Mouse (Mus musculus) kidney, adult 9 months (tissue): ENCODE measurements around the gene Pdlim3.
"Not testable (repeated sequence)": the region's sequence is repeated elsewhere in the genome, so short reads cannot be mapped to it uniquely, and the experiment has no call there.

Experiments
- DNase-seq: peaks from one replicate; pipeline ENCODE4 v3.0.0; 2022

Gene Pdlim3

GRCm38 (mm10) chr8:45885202-45885685, at the start of gene Pdlim3:
Gene Pdlim3 (plus strand): TSS chr8:45885461.
- DNase-seq: no peak

- no peak for DNase-seq
Measured at GRCm38 (mm10) chr8:45843306-45843705, 42.0 kb upstream of the Pdlim3 start.

- no peak for DNase-seq
Measured at GRCm38 (mm10) chr8:45844097-45844885, 41.0 kb upstream of the Pdlim3 start.

- peak; percentile 11 for DNase-seq
Measured at GRCm38 (mm10) chr8:45844911-45845481, 40.3 kb upstream of the Pdlim3 start.

- DNase-seq: no peak
Measured at GRCm38 (mm10) chr8:45845906-45846305, 39.4 kb upstream of the Pdlim3 start.

GRCm38 (mm10) chr8:45855118-45855517, 30.1 kb upstream of the Pdlim3 start:
- DNase-seq: no peak

GRCm38 (mm10) chr8:45857734-45858133, 27.5 kb upstream of the Pdlim3 start:
- no peak for DNase-seq

GRCm38 (mm10) chr8:45858391-45858790, 26.9 kb upstream of the Pdlim3 start:
- DNase-seq: peak; percentile 22

GRCm38 (mm10) chr8:45871587-45871986, 13.7 kb upstream of the Pdlim3 start:
- not testable (repeated sequence) for DNase-seq

- no peak for DNase-seq
Measured at GRCm38 (mm10) chr8:45872077-45872476, 13.2 kb upstream of the Pdlim3 start.

- peak; percentile 87 for DNase-seq
Measured at GRCm38 (mm10) chr8:45874945-45875626, 10.2 kb upstream of the Pdlim3 start.

GRCm38 (mm10) chr8:45876397-45876796, 8.9 kb upstream of the Pdlim3 start:
- no peak for DNase-seq

- no peak for DNase-seq
Measured at GRCm38 (mm10) chr8:45877680-45878079, 7.6 kb upstream of the Pdlim3 start.

- DNase-seq: no peak
Measured at GRCm38 (mm10) chr8:45880457-45880856, 4.8 kb upstream of the Pdlim3 start.

- DNase-seq: no peak
Measured at GRCm38 (mm10) chr8:45881726-45882125, 3.5 kb upstream of the Pdlim3 start.

- no peak for DNase-seq
Measured at GRCm38 (mm10) chr8:45883793-45884192, 1.5 kb upstream of the Pdlim3 start.

- DNase-seq: no peak
Measured at GRCm38 (mm10) chr8:45884552-45884951, 709 bp upstream of the Pdlim3 start.

- no peak for DNase-seq
Measured at GRCm38 (mm10) chr8:45885775-45886174, 514 bp downstream of the Pdlim3 start.

- DNase-seq: no peak
Measured at GRCm38 (mm10) chr8:45889737-45890136, 4.5 kb downstream of the Pdlim3 start.

GRCm38 (mm10) chr8:45896590-45896989, 11.3 kb downstream of the Pdlim3 start:
- no peak for DNase-seq

- DNase-seq: no peak
Measured at GRCm38 (mm10) chr8:45899783-45900182, 14.5 kb downstream of the Pdlim3 start.

- no peak for DNase-seq
Measured at GRCm38 (mm10) chr8:45901626-45902025, 16.4 kb downstream of the Pdlim3 start.

- no peak for DNase-seq
Measured at GRCm38 (mm10) chr8:45903659-45904058, 18.4 kb downstream of the Pdlim3 start.
